22 mouse cellular contexts compared by ENCODE assay signal in the genomic region with DNA sequence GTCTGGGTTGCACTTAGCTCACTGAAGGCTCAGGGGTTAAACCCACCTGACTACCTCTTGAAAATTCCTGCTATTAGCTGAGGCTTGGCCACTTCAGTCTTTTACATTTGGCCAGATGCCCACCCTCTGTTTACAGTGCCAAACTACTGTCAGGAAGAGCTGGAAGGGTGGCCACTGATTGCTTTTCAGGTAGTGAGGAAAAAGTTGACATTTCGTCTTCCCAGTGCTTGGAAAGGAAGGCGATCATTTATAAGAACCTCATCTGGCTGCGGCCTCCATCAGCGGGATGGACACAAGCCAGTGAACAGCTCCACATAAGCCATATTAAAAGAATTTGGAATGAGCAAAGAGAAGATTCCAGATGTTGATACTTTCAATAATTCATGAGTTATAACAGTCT.
A peak's percentile ranks its signal among the peaks of the same experiment; 100 is the strongest.
DNase-seq lines count a peak whose midpoint lies in the region; ATAC-seq and TF ChIP-seq lines count a peak whose summit lies in the region.
"Had no signal": no experiment of that assay in that cellular context is flagged by ENCODE, and none has a peak within 500 bp of the region (broad histone marks: within the 10 kb centered on the region; RNA-seq: fewer than 3 reads in every experiment).

No protein-coding gene starts in this region.

- WGBS in heart, embryonic 10.5 days: 92% methylated on average over 4 of the region's 4 CpGs
- 58% methylated on average over 4 of the region's 4 CpGs for WGBS in liver, adult 2 months
- WGBS in liver, postnatal 0 days (ENCODE audit: insufficient replicate concordance): 92% methylated on average over 4 of the region's 4 CpGs

- H3K9me3 ChIP-seq in heart, embryonic 10.5 days: no peaks in the 10 kb centered on the region
- H3K9me3 ChIP-seq in liver, postnatal 0 days (ENCODE audit: low read length): no peaks in the 10 kb centered on the region
- H3K9me3 ChIP-seq: forebrain, embryonic 10.5 days; heart, embryonic 13.5 days; hindbrain, embryonic 15.5 days; limb, embryonic 13.5 days; liver, embryonic 15.5 days; midbrain, embryonic 13.5 days; neural tube, embryonic 12.5 days had no signal

- no peak for ATAC-seq in liver, postnatal 0 days
- ATAC-seq: forebrain, postnatal 0 days; intestine, embryonic 16.5 days; midbrain, embryonic 13.5 days; Patski had no signal

- no peak overlapping the region for H3K27ac ChIP-seq in heart, embryonic 10.5 days
- no peak overlapping the region for H3K27ac ChIP-seq in liver, adult 2 months (replicated peaks; ENCODE audit: insufficient read depth, low read depth, low read length)
- no peak overlapping the region for H3K27ac ChIP-seq in liver, postnatal 0 days (ENCODE audit: low read depth)
- H3K27ac ChIP-seq: forebrain, embryonic 10.5 days; heart, embryonic 13.5 days; hindbrain, embryonic 15.5 days; limb, embryonic 13.5 days; liver, embryonic 15.5 days; midbrain, embryonic 13.5 days; neural tube, embryonic 12.5 days had no signal

- H3K36me3 ChIP-seq in heart, embryonic 10.5 days: 0 out of 2 replicates have a peak, but pooled peaks cover 2% of the 10 kb centered on the region
- no peaks in the 10 kb centered on the region for H3K36me3 ChIP-seq in liver, adult 2 months (ENCODE audit: control insufficient read depth, insufficient read depth, low read length)
- no peaks in the 10 kb centered on the region for H3K36me3 ChIP-seq in liver, postnatal 0 days (replicated peaks; ENCODE audit: insufficient read depth, low read length)
- H3K36me3 ChIP-seq: forebrain, embryonic 10.5 days; heart, embryonic 13.5 days; hindbrain, embryonic 15.5 days; limb, embryonic 13.5 days; liver, embryonic 15.5 days; midbrain, embryonic 13.5 days; neural tube, embryonic 12.5 days had no signal

- TF ChIP-seq POLR2A in liver, adult 2 months (IDR thresholded peaks at IDR 0.05; ENCODE audit: extremely low read depth, insufficient read depth, low read length): no peak

- H3K4me2 ChIP-seq in liver, postnatal 0 days (ENCODE audit: low read depth, low read length): no peak overlapping the region
- H3K4me2 ChIP-seq: heart, embryonic 13.5 days; hindbrain, embryonic 15.5 days; limb, embryonic 13.5 days; liver, embryonic 15.5 days; midbrain, embryonic 13.5 days; neural tube, embryonic 12.5 days had no signal

- no peak overlapping the region for H3K4me3 ChIP-seq in heart, embryonic 10.5 days
- no peak overlapping the region for H3K4me3 ChIP-seq in liver, adult 2 months (ENCODE audit: insufficient read depth, low read depth, low read length)
- H3K4me3 ChIP-seq in liver, postnatal 0 days (ENCODE audit: low read depth, low read length): no peak overlapping the region
- H3K4me3 ChIP-seq: forebrain, embryonic 10.5 days; heart, embryonic 13.5 days; hindbrain, embryonic 15.5 days; limb, embryonic 13.5 days; liver, embryonic 15.5 days; midbrain, embryonic 13.5 days; neural tube, embryonic 12.5 days had no signal

- TF ChIP-seq EP300 in liver, postnatal 0 days (IDR thresholded peaks at IDR 0.05; ENCODE audit: low read depth): no peak

- TF ChIP-seq CTCF in liver, adult 2 months (IDR thresholded peaks at IDR 0.05; ENCODE audit: low read depth, low read length): no peak
- no peak for TF ChIP-seq CTCF in liver, postnatal 0 days (IDR thresholded peaks at IDR 0.05; ENCODE audit: low read depth)

- no peak overlapping the region for H3K9ac ChIP-seq in liver, adult 2 months (ENCODE audit: low read depth, low read length)
- no peak overlapping the region for H3K9ac ChIP-seq in liver, postnatal 0 days (replicated peaks)
- H3K9ac ChIP-seq: forebrain, postnatal 0 days; heart, embryonic 13.5 days; hindbrain, embryonic 15.5 days; limb, embryonic 13.5 days; liver, embryonic 15.5 days; midbrain, embryonic 13.5 days; neural tube, embryonic 12.5 days had no signal

- DNase-seq in adrenal gland, postnatal 10 days: peak; percentile 47
- DNase-seq in adrenal gland, adult 18-20 months (ENCODE audit: low spot score in 2 of 2): no peak
- peak; percentile 37 for DNase-seq in heart, postnatal 4 days
- DNase-seq in heart, embryonic 10.5 days (ENCODE audit: low spot score): no peak
- DNase-seq in liver, adult 2 months (ENCODE audit: extremely low read depth, low read depth, low spot score): peak; percentile 56
- no peak for DNase-seq in liver, postnatal 0 days
- peak; percentile 59 for DNase-seq in kidney, postnatal 10 days
- no peak for DNase-seq in spleen, postnatal 4 days (ENCODE audit: low spot score in 2 of 2)
- DNase-seq: adrenal gland, postnatal 25 days; cerebellum, adult 9-10 months; embryo, embryonic 11 days; forebrain, postnatal 0 days; thymus, postnatal 36 days had no signal

- H3K79me2 ChIP-seq in liver, adult 2 months (ENCODE audit: control insufficient read depth, insufficient read depth, low read length): no peaks in the 10 kb centered on the region

- peaks cover 18% of the 10 kb centered on the region for H3K4me1 ChIP-seq in heart, embryonic 10.5 days
- H3K4me1 ChIP-seq in liver, adult 2 months (ENCODE audit: control insufficient read depth, insufficient read depth, low read length): peaks cover 19% of the 10 kb centered on the region
- H3K4me1 ChIP-seq in liver, postnatal 0 days (ENCODE audit: insufficient read depth): peaks cover 9% of the 10 kb centered on the region

- no peaks in the 10 kb centered on the region for H3K27me3 ChIP-seq in heart, embryonic 10.5 days (ENCODE audit: insufficient read depth, poor library complexity, severe bottlenecking)
- no peaks in the 10 kb centered on the region for H3K27me3 ChIP-seq in liver, adult 2 months (ENCODE audit: control insufficient read depth, insufficient read depth, low read length)
- H3K27me3 ChIP-seq in liver, postnatal 0 days (ENCODE audit: insufficient read depth, low read length): no peaks in the 10 kb centered on the region
- H3K27me3 ChIP-seq: heart, embryonic 13.5 days; hindbrain, embryonic 15.5 days; liver, embryonic 15.5 days; midbrain, embryonic 13.5 days; neural tube, embryonic 12.5 days; Patski had no signal

Comparison
In these comparisons a context has a peak if more than half of its experiments do, and no peak if none do; other contexts are left out.
1. DNase-seq: peak in adrenal gland, postnatal 10 days (single experiment), heart, postnatal 4 days (single experiment), liver, adult 2 months (single experiment) and kidney, postnatal 10 days (single experiment); none in adrenal gland, adult 18-20 months (0 of 2), heart, embryonic 10.5 days (single experiment), liver, postnatal 0 days (single experiment) and spleen, postnatal 4 days (0 of 2).